Mouse (Mus musculus): ENCODE data around the gene Enox1.

Gene Enox1

GRCm38 (mm10) chr14:77196246-77196645 is 39.7 kb downstream of the Enox1 start:
- DNase-seq = no peak

DNA sequence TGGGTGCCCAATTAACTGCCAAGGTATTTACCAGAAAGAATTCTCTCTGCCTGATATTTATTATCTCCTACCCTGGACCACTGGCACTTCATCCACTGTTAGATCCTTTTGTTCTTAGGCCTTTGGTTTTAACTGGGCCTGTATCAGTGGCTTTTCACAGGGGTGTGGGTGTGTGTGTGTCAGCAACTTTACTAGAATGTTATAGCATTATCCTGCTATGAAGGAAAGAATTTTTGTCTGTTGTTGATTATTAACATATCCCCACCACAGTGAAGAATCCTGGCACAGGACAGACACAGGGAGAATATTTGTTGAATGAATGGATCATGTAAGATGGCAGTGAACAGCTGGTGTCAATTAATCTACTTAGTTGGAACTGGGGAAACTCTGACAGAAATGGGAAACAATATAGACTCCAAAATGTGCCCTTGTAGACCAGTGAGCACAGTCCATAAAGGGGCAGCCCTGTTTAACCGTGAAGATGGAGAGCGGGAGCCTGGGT is 40.9 kb downstream of the Enox1 start:
- no peak for DNase-seq

DNA sequence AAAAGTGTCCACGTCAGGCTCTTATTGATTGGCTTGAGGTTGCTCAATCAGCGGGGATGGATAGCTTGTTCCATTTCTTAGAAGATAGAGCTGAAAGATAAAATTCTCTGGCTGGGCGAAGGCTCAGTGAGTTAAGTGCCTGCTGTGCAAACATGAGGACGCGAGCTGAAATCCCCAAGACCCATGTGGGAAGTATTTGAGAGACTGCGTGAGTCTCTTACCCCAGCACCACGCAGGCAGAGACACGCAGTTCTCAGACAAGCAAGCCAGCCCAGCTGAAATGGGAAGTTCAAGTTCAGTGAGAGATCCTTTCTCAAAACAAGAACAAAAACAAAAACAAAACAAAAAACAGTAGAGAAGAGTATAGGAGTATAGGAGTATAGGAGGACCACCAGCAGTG is 54.3 kb downstream of the Enox1 start:
- no peak for DNase-seq

GRCm38 (mm10) chr14:77213210-77213609 is 56.6 kb downstream of the Enox1 start:
- no peak for DNase-seq

DNA sequence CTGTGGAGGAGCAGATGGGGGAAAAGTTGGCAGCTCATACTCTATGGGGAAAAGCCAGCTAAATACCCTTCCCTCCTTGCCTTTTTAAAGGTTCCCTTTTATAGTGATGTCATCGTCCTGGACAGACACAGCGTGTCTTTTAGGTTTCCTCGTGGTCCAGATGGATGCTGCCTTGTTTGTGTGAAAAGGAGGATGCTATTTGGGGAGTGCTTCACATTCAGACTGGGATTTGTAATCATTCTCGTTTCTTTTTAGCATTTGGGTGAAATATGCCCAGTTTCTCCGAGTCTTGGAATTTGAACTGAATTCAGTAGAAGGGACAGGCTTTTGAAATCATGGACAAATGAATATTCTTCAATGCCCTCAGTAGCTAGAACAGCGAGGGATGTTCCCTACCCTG is 58.3 kb downstream of the Enox1 start:
- DNase-seq = no peak

- DNase-seq = no peak
Measured at GRCm38 (mm10) chr14:77225346-77225745, 68.8 kb downstream of the Enox1 start.

DNA sequence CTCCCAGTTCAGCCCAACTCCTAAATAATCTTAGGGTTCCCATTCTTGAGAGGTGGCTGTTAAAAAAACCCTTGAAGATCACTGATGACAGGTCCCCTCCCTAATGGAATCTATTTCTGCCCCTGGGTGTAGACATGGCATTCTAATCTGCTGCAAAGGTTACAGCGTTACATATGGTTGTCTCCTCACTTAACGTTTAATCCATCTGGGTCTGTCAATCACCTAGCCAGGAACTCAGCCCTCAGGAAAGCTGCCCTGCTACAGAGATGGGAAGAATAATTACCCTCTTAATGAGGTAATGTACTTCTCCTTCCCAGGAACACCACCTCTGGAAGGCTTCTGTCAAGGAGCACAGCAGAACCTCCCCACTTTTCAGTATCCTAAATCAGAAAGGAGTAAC is 82.2 kb downstream of the Enox1 start:
- DNase-seq = no peak

DNA sequence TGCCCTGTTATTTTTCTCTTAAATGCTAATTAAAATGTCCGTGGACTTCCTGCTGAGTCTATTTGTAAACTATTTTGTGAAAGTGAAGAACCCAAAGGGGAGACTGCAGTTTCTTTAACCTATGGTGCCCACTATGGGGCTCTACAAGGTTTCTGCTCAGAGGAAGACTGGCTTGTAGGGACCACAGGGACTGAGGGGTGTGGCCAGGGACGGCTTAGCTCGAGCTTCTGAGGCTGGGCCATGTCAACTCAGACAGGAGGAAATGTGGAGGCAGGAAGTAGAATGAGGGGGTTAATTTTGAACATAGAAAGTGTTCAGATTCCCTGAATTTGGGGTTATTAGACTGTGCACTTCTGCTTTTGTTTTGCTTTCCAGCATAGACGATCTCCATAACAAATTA is 82.8 kb downstream of the Enox1 start:
- DNase-seq = no peak

- DNase-seq = no peak
Measured at GRCm38 (mm10) chr14:77246977-77247376, 90.4 kb downstream of the Enox1 start.

DNA sequence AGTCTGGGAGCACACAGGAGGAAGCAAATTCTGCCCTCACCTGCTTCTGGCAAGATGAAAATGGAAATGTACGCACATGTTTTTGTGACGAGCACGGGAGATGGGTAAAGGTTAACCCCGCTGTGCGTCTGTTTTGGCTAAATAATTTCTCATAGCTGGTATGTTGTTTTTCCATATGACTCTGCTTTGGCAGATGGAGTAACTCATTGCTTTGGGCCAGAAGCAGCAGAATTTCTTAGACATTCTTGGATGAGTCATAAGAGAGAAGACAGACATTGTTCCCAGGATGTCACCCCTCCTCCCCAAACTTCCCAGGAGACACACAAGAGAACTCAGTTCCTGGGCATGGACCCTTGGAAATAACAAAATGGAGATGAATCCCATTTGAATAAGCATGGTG is 91.9 kb downstream of the Enox1 start:
- DNase-seq = no peak

- DNase-seq = no peak
Measured at GRCm38 (mm10) chr14:77248946-77249345, 92.4 kb downstream of the Enox1 start.

GRCm38 (mm10) chr14:77250652-77251238 is 94.2 kb downstream of the Enox1 start:
- no peak for DNase-seq

DNA sequence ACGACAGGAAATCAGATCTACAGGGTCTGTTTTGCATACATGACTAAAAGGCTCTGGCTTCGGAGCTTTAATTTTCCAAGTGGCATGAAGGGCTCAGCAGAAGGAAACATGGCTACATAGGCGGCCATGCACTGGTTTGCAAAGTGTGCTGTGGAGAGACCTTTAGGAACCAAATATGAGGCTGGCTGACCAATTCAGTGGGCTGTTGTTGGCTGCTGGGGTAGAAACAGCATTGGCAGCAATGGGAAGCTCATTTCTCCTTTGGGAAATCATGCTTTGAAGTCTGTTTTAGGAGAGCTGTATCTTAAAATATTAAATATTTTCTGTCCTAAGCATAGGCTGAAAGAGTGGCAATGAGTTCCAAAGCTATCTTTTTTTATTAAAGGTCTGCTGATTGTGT is 98.6 kb downstream of the Enox1 start:
- no peak for DNase-seq

DNA sequence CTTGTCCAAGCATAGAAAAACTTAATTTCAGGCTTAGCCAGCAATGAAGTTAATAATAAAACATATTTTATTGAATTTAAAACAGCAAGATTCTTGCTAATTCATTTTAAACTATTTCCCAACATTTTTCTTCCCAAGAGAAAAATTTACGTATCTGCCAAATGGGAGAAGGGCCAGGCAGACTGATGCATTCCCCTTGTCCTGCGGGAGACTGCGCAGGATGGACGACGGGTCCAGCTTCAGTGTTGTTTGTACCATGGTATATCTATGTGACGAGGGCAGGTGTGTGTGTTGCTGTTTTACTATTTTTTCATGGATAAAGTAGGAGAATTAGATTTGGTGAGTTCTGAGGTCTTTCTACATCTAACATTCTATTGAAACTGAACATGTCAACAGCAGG is 99.1 kb downstream of the Enox1 start:
- DNase-seq = no peak

DNA sequence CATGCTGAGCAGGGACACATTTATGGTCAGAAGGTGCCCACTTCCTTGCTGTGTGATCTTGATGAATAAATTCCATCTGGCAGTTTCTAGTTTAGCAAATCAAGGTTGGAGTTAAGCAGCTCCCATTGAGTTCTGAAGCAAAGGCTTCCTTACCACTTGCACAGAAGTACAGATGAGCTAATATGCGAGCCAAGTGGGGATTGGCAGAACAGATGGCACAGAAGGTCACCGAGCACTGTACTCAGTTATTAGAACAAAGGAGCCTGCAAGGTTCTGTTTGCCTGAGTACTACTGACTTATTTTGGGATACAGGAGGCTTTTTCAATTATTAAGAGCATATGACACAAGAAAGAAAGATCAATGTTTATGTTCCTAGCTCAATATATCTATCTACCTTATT is 100.4 kb downstream of the Enox1 start:
- no peak for DNase-seq

- no peak for DNase-seq
Measured at GRCm38 (mm10) chr14:77257461-77257860, 100.9 kb downstream of the Enox1 start.

DNA sequence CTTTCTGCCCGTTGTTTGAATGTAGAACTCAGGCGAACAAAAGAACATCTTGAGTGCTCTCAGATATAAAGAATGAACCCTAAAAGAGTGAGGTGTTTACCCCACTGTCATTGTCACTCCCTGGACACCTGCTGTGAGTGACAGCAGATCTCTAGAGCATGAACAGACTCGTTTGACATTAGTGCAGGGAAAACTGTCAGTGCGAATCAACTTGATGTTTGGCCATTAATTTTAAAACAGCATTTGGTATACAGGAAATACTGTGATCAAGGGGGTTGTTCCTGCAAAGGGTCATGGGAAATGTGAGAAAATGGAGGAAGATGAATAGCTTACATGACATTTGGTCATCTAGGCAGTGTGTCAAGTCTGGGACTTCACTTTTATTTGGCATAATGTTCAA is 101.6 kb downstream of the Enox1 start:
- DNase-seq = no peak

GRCm38 (mm10) chr14:77259686-77260085 is 103.1 kb downstream of the Enox1 start:
- peak in 1 of 2 experiments; percentile 37 for DNase-seq

DNA sequence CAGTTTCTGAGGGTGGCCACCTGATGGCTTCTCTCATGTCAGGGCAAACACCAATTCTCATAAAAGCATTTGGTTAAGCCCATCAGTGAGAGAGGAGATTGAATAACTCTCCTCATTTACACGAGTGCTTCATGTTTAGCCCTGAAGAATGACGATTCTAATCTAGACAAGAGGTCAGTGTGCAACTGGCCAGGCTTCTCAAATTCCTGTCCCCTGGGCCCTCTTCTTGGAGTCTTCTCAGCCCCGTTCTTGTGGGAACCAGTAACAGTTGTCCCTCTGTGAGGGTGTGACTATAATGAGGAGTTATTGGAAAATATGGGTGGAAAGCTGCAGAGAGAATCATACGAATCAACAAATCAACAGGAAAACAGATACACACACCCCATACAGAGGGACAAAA is 103.5 kb downstream of the Enox1 start:
- DNase-seq = no peak

GRCm38 (mm10) chr14:77266805-77267771 is 110.5 kb downstream of the Enox1 start:
- no peak for DNase-seq

DNA sequence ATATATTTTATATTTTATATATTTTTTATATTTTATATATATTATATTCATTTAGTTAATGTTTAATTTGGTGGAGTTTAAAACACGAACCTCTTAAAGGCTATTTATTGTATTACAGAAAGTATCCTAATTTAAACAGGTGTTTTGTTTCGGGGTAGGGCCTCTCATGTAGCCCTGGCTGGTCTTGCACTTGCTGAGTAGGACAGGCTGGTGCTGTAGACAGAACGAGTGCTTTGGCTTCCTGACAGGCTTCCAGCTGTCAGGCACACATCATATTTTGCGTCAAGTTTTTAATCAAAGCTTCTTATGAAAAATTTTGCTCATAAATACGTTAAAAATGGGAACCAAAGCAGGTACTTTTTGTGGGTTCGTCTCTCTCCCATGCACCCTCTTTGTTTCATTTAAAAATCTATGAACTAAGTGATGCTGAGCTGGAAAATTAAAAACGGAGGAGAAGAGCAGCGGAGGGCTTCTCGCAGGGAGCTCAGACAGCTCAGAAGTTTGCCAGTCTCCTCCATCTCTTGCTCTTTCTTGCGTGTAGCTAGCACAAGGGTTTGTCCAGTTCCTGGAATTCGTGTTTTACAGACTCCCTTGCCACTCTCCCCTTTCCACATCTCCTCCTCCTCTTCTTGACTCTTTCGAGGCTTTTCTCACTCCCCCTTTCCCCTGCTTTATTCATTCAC is 115.8 kb downstream of the Enox1 start:
- DNase-seq = no peak

DNA sequence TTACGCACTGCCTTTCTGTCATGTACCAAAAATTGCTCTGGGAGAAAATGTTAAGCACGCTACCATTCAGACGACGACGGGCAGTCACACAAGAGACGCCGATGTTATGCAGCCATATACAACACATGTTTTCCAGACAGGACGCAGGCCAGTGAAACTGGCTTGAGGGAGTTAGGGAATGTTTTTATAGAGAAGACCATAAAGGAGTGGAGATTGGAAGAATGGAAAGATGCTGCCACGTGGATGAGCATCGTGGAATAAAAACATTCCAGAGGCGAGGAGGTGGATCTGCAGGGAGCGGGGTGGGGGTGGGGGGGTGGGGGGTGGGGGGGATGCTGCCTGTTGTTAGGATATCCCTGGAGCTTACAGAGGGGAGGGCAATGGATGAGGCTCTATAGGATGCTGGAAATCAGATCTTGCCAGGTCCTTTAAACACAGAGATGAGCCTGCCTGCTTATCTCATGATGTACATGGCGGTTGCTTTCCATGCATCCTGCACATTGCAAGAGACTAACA is 116.4 kb downstream of the Enox1 start:
- DNase-seq = no peak

- DNase-seq = no peak
Measured at GRCm38 (mm10) chr14:77273721-77274120, 117.2 kb downstream of the Enox1 start.

Measured in kidney, postnatal 25 days (tissue).